Mouse (Mus musculus) 416B (cell line): ENCODE results near the gene Gcnt2.

Source experiments
- DNase-seq: peaks from one replicate; pipeline ENCODE4 v3.0.0; 2011; ENCODE audit warnings: low read depth

Gene Gcnt2

DNA sequence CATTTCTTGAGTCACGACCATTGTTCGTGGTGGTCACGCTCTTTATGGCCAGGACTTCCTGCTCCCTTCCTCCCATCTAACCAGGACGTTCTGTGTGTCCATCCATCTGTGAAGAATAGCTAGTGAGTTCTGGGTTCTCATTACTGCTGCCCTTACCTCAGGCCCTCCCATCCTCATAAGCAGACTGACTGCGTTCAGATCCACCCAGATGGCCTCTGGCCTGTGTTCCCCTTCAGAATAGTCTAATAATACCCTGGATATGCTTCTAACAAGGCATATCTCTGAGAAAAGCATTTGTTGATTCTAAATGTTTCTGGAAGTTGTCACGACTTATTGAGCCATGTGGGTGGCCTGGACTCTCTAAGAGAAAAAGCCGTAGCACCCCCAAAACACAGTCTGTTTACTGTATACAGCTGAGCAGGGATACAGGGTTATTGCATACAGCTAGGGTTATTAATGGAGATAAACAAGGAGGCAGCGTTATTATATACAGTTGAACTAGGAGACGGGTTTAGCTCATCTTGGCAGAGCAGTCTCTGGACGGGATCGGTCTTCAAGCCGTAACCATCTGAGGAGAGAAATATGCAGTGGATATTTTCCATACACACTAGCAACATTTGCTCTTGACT is 42.4 kb downstream of the Gcnt2 start:
- DNase-seq = peak; percentile 38

DNA sequence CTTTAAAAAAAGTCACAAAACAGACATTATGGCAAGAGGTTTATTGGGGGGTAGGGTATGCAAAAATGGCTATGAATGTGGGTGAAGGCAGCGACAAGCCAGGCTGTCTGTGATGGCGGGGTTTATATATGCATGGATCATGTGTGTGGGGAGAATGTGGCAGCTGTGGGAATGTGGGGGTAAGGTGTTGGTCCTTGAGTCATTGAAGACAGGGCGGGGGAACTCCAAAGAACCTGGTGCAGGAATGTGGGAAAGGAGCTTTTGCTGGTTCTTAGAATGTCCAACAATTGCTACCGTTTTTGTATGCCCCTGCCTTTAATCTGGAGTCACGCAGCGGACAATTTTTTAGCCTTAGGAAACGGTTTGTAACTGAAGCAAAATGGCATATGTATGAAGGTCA is 44.5 kb downstream of the Gcnt2 start:
- DNase-seq = no peak

DNA sequence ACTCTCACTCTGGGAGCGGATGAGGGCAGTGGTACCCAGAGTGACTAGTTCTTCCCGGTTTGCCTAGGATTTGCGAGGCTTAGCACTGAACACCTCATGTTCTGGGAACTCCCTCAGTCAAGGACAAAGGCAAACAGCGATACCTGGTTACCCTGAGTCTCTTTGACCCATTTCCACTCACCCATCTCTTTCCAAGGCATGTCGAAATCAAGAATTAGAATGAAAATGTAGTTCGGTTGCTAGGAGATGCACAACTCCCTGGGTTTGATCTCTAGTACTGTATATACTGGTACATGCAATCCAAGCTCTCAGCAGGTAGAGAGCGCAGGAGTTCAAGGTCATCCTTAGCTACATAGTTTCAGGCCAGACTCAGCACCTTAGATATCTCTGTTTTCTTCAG is 47.0 kb downstream of the Gcnt2 start:
- no peak for DNase-seq

DNA sequence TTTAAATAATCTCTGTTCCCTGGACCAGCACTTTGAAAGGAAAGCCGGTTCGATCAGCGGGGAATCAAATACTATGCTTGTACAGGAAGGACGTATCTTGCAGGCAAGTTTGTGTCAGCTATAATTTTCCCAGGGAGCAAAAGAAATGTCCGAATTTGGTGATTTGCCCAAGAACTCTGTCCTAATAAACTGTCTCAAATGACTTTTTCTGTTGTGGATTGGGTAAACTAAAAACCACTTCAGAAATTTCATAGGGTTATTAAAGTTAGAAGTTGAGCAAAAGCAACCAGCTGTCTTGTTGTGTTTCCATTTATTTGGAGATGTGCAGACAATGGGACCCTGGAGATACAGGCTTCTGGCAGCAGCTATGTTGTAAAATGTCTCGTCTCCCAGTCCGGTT is 47.7 kb downstream of the Gcnt2 start:
- no peak for DNase-seq

DNA sequence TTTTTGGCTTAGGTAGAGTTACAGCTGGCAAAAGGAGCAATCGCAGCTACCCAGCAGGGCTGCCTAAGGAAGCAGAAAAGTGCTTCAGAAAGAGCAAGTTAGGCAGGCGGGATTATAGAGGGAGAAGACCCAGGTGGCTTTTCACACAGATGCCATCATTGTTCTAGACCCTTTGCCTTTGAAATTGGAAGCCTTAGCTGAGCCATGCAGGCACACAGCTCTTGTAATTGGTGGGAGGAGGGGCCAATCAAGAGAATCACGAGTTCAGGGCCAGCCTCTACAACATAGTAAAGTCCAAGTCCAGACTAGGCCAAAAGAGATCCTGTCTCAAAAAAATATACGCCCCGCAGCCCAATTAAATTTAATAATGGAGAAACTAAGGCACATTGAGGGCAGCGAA is 48.5 kb downstream of the Gcnt2 start:
- peak; percentile 74 for DNase-seq

DNA sequence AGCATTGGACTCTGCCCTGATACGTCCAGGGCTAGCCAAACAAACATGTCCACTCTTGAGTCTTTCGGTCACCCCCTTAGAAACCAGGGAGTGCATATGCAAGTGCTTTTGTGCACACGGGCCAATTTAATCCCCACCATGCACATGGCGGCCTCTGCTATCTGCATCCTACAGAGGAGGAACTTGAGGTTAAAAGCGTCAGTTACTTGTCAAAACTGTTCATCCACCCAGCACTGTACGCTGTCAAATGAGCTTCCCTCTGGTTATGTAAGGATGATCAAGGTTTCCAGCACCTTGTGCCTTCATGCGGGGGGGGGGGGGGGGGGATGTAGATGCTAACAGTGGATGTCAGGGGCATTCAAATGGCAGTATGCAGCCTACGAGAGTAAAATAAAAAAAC is 49.5 kb downstream of the Gcnt2 start:
- DNase-seq = peak; percentile 99

DNA sequence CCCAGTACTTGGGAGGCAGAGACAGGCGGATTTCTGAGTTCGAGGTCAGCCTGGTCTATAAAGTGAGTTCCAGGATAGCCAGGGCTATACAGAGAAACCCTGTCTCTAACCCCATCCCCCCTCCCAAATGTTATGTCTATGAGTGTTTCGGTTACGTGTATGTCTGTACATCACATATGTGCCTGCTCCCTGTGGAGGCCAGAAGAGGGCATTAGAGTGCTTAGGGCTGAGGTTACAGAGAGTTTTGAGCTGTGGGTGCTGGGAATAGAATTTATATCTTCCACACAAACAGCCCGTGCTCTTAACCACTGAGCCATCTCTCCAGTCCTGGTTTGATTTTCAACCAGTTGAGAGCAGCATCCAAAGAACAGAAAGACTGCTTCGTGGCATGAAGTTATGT is 50.5 kb downstream of the Gcnt2 start:
- peak; percentile 50 for DNase-seq

DNA sequence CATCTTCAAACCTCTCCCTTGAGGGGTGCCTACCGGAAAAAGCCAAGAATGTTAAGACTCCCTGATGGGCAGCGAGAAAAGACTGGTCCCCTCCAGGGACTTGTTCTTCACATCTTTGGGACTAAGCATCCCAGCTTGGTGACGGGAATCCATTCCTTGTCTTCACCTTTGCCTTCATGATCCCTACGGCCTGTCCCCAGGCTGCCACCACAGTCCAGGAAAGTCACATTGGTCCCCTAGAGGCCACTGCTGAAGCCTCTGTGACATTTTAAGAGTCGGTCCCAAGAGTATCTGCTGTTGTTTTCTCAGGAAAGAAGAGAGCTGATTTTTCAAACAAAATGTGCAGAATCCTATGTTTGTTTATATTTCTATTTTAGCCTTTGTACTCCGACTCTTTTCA is 52.4 kb downstream of the Gcnt2 start:
- DNase-seq = no peak

DNA sequence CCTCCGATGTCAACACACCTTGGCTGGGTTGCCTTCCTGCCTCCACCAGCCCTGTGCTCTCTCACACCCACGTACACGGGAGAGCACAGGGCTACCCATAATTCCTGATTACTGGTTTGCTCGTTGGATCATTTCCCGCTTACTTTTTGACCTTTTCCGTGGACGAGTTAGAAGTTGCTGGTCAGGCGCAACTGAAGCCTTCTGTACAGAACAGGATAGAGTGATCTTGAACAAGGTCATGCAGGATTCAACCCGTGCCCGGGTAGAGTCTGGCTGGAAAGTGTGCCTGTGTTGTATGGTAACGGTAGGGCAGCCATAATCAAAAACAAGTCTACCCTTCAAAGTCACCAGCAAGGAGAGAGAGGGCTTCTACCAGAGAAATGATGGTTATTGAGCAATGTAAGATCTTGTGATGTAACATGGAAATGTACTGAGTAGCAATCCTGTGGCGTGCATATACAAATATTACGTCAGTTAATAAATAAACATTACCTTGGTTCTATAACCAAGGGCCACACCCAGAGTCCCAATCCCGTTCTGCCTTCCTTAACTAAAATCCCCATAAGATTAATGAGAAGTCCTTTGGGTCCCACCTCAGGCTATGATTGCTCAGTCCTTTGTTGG is 54.0 kb downstream of the Gcnt2 start:
- peak; percentile 50 for DNase-seq

DNA sequence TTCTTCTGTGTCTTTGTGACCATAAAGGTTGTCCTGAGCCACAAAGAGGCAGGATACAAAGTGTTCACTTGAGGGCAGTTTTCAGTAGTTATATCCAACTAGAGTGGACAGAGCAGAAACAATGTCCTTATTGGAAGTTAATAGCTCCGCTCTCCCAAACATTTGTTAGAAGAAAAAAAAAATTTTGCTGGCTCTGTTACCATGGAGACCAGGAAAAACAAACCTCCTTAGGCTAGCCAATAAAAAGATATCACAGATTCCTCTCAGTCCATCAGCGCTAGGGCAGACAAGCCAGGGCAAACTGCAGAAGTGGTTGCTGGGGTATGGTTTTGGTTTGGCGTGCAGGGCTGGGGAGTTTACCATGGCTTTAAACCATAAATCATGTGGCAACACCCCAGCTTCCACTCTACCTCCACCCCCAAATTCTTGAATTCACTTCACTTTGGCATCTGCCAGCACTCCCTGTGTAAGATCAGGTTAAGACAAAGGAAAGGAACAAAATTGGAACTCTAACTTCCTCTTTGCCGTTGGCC is 54.6 kb downstream of the Gcnt2 start:
- peak; percentile 34 for DNase-seq

DNA sequence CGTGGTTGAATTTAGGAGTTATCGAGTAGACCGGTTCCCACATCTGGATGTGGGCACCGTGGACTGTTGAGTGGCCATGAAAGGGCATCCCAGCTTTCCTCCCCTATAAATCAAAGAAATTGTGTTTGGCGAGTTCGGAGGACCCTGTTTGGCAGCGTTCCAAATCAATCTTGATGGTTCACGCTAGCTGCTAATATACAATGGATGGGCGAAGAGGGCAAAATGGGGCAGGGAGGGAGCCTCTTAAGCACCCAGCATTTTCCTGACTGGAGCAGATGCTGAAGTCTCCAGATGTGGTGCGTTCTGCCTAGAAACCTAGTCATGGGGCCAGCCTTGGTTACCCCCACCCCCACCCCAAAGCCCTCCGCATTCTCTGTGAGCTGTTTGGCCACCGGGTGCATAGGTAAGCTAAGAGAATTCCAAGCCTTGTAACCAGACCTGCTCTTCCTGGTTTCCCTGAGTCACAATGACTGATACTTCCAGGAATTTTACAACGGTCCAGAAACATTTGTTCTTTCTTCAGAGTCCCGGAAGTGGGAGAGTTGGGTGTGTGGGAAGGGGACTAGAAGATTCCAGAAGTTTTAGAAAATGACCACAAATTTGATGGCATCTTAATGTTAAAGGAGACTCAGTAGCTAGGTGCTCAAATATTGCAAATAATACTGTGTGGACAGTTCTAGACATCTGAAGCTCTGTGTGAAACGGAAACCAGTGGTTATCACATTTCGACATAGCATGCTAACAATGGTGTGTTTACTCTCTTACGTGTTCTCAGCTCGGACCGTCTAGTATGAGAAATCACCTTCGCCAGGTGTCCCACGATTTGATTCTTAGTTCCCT is 57.0 kb downstream of the Gcnt2 start:
- DNase-seq = peak; percentile 69

DNA sequence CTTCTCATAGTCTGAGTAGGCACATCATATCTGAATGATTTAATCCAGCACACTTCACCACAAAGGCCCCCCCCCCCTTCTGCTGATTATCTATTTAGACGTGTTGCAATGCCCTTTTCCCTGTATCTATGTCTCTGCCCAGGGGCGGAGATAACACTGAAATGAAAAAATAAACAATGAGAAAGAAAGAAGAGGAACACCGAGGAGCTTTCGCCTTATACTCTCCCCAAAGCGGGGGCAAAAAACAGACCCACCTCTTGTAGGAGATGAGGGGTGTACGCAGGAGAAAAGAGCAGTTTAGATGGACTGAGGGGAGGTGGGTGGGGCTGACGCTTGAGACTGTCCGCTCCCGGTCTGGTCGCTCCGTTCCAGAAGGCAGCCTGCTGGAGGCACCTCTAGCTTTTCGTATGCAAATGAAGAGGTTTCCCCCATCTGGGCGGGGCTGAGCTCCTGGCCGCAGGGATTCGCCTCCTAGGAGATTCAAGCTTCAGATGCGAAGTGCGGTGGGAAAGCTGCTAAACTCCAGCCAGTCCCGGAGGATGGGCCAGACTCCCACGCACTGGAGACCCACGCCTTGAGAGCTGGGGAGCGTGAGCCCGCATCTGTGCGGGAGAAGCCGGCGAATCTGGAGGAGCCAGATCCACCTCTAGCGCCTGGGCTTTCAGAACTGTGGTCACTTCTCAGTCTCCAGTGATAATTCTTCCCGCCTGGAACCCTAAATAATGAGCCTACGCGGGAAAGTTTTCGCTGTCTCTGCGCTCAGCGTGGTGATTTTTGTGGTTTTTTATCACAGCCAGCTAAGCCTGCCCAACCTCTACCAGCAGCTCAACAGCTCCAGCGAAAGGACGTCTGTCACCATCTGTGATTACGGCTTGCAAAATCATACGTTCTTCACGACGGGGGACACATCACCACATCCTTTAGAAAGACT is 57.9 kb downstream of the Gcnt2 start:
- DNase-seq = peak; percentile 76

DNA sequence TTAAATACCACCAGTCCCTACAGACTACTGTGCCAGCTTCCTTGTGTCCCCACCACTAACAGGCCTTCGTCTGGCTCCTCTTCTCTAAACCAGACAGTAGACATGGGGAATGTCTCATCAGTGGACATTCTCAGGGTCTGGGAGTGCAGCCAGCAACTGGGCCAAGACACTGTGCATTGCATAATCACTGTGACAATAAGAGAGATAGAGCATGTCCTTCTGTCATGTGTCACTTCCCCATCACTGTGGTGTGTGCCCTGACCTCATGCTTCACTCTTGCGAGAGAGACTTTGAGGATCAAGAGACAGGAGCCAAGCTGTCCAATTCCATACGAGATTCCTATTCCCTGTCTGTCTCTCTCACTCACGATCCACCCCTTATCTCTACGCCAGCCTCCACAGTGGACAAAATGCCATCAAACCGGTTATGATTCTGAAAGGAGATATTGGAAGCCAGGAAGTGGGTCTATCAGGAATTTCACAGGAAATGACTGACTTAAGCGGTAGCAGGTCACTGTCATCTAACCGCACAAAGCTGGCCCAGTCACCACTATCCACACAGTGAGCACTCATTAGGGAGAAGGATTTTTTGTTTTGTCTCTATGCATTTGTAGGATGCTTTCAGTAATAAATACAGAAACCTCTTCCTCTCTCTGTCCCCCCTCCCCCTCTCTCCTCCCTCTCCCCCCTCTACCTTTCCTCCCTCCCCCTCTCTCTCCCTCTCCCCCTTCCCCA is 61.9 kb downstream of the Gcnt2 start:
- peak; percentile 93 for DNase-seq

DNA sequence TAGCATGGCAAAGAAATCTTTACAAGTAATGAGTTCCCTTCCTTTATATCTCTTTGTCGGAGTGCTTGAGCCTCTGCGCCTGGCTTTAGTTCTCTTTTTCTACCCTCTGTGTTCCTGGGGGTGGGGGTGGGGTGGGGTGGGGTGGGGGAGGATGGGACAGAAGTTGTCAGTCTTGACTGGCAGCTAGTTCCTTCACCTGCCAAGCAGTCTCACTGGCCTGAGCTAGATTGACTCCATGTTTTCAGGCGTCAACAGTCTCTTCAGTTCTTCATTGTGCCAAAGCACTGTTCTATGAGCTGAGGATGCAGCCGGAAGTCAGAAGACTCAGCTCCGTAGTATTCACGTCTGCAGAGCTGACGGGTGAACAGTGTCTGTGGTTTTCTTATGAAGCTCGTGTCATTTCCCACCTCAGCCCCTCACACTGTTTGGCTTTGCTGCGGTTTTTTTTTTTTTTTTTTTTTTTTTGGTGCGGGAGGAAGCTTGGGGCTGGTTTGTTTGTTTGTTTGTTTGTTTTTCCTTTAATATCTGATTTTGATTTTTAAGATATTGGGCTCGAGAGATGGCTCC is 62.8 kb downstream of the Gcnt2 start:
- peak; percentile 37 for DNase-seq

DNA sequence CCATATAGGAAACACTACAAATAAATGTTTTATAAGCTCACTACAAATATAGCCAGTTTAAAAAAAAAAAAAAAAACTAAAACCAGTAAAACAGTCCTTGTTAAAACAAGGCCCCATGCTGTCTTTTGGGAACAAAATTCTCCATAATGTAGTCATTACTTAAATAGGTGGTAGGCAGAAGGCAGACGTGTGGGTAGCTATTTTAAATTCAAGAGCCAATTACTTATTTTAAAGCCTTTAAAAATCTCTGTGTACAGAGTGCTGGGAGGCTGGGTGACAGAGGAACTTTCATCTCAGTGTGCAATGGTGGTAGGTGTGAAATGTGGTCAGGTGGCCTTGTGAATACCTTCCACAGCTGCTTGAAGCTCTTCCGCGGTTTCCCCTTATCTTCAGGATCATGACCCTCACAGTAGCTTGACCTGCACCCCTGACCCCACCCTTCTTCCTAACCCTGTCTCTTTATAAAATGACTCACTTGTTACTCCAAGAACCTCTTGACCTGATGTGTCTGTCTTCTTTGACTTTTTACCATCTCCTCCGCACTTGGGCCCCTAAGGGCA is 64.3 kb downstream of the Gcnt2 start:
- DNase-seq = peak; percentile 75

DNA sequence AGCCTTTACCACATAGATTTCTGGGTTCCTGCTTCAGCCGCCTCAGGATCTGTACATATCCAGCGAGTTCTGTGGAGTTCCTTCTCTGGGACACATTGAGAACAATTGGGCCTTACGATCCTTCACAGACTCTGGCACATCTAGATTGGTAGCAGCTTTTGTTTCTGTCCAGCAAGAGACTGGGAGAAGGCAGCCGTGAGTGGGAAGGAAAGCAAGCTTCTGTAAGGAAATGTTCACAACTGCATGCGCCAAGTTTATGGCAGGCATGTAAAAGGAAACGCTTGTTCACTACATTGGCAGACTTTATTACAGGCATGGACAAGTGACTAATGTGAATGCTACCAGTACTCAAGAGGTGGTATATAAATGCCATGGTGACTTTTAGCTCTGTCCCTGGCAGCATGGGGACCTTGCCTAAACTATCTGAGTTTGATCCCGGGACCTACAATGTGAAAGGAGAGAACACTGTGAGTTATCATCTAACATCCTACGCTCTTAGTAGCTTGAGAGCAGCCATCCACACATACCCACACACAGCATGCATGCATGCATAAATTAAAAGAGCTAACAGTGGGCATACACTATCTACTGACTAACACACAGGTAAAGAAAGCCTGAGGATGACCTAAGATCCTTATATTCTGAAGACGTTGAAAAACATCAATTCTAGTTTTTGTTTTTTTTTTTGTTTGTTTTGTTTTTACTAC is 68.8 kb downstream of the Gcnt2 start:
- no peak for DNase-seq

DNA sequence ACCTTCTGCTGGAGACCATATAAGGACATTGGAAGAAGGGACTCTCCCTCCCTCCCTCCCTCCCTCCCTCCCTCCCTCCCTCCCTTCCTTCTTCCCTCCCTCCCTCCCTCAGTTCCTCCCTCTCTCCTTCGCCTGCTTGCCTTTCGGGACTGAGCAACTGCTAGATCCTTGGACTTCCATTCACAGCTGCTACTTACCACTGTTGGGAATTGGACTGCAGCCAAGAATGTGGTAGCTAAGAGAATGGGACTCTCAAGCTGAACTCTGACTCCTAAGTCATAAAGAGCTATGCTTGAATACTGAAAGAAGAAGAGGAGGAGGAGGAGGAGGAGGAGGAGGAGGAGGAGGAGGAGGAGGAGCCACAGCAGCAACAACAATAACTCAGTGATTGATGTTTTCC is 72.3 kb downstream of the Gcnt2 start:
- DNase-seq = peak; percentile 66

DNA sequence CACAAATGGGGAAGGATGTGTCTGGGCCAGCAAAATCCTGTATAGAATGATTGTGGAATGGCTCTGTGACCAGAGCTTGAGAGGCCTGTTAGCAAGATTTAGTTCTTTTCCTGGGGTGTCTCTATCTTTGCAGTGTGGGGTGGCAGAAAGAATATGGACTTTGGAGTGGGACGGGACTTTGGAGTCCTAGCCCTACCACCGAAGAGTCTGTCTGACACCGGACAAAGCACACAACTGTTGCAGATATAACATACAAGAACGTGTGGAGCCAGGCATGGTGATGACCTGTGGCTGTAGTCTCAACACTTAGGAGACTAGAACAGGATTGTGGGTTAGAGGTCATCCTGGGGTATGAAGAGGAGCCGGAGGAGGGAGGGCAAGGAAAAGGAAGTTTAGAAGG is 73.0 kb downstream of the Gcnt2 start:
- DNase-seq = no peak

DNA sequence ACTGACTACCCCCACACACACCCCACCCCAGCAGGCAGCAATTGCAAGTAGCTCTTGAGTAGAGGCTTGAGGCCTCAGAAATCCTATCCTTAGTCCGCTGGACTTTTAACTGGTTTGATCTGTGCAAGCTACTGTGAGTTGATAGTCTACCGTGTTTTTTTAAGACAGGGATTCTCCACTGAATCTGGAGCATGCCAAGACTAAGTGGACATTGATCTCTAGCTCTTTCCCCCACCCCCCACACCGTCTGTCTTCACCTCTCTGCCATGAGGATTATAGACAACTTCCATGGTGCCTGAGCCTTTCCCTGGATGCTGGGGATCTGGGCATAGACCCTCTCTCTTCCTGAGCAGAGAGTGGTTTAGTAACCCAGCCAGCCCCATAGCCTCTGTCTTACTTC is 74.8 kb downstream of the Gcnt2 start:
- DNase-seq = no peak

DNA sequence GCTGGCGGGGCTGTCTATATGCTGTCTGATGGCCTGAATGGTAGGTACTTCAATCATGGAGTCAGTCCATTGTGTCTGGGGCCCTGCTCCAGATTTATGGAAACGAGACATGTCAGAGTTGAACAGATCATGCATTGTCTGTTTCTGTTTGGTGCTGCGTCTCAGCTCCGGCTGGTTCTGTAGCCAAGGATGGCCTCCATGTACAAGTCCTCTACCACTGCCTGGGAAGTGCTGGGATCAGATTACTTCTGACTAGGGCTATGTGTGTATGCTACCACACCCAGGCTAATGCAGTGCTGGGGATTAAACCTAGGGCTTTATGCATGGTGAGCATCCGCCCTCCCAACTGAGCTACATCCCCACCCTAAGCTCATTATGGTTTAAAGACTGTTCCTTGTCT is 78.0 kb downstream of the Gcnt2 start:
- DNase-seq = no peak
